Mouse (Mus musculus) kidney, adult 9 months (tissue): ENCODE measurements around the gene Tmprss7.

ENCODE experiments used
- DNase-seq: peaks from one replicate; pipeline ENCODE4 v3.0.0; 2022

Gene Tmprss7

DNA sequence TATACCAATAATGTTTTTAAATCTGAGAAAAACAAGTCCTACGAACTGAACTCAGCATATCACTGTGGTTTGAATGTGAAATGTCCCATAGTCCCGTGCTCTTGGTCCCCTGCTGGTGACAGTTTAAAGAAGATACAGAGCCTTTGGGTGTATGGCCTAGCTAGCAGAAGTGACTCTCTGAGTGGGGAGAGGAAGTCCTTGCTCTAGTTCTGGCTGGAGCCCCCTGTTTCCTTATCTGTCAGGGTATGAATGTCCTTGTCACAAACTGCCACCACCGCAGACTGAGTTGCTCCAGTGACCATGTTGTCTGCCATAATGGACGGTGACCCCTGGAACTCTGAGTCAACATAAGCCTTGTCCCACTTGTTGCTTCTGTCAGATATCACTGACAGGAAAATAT, 70.2 kb downstream of the Tmprss7 start:
- no peak for DNase-seq

DNA sequence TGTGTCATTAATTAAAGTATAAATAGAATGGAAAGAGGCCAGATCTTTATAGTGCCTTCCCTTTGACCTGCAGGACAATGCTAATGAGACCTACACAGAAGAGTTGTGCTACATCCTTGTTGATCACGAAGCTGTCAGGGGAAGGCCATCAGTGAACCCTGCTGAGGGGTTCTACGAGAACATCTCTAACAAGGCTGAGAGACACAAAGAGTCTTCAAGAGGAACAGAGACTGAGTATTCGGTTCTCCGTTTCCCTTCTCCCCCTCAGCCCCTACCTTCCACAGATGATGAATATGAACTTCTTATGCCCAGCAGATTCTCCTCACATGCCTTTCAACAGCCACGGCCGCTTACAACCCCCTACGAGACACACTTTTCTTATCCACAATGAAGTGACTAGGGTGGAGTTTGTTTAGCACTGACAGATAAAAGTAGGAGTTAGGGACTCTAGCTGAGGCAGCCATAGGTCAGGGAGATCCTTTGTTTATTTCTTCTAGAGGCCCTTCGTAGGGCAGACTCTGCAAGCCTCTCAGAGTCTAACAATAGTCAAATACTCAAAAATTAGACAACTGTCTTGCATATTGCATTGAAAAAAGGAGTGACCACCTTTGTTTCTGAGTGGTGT, 73.6 kb downstream of the Tmprss7 start:
- no peak for DNase-seq

DNA sequence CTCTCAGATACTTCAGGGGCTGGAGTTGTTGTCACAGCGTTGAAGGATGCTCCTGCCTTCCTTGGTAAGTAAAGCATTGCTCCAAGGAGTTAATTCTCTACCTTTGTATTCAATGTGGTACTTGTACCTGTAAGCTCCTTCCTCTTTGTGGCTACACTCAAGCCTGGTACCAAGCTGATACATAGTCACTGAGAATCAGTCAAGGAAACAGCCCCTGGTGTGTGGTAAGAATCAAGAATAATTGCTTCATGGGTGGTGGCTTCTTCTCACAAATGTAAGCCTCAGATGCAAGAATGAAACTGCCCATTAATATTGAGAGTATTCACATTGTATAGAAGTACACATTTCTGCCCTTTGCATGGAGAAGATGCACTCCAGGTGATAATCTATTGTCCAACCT, 77.5 kb downstream of the Tmprss7 start:
- no peak for DNase-seq

DNA sequence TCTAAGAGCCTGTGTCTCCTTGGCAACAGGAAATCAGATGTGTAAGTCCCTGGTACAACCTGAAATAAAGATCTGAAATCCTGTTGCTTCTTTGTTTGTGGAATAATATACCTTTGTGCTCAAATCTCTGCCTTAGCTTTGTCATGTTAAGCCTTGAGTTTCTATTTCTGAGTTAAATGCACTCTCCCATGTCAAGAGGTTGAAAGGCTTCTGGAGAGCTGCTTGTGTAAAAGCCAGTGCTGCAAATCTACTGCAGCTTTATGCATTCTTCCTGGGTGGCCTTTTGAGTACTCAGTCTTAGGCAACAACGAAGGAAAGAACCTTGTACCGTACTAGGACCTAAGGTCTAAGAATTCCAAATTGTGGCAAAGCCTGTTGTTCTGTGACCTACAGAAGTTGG, 80.2 kb downstream of the Tmprss7 start:
- DNase-seq: no peak

GRCm38 (mm10) chr16:45610267-45610666, 83.2 kb downstream of the Tmprss7 start, which contains the start of gene Gcsam:
Gene Gcsam, plus strand, starts transcription at chr16:45610380.
- no peak for DNase-seq

DNA sequence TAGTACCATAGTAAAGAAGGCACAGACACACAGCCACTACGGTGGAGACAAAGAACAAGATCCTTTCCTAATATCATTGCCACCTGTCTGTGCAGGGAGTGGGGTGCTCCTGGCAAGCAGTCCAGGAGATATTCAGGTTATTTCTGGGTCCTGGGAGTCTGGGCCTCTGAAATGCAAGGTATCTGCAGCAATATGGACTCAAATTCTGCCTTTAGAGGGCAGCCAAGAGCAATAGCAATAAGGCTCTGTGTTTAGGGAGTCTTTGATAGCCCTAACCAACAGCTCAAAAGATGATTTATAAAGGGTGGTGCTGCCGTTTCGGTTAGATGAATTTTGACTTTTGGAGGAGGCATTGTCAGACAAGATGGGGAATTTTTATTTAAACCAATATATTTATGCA, 84.2 kb downstream of the Tmprss7 start:
- DNase-seq: peak; percentile 33

GRCm38 (mm10) chr16:45608481-45608954, 84.9 kb downstream of the Tmprss7 start:
- DNase-seq: peak; percentile 64
